Mouse (Mus musculus) C2C12 (cell line): Measurements from ENCODE around the gene S100a1. TPM values are rescaled to one million over a fixed set of nuclear protein-coding genes. Genes with fewer than 3 reads are reported as not detected.

Source experiments
- H3K27me3 ChIP-seq: one replicate; pipeline ENCODE4 v1.6.1; 2011; ENCODE audit not compliant: control insufficient read depth, insufficient read depth, insufficient read length
- H3K36me3 ChIP-seq: one replicate; pipeline ENCODE4 v1.6.1; 2011; ENCODE audit not compliant: control insufficient read depth, insufficient read depth
- H3K4me3 ChIP-seq: one replicate; pipeline ENCODE4 v1.5.1; 2011; ENCODE audit warnings: mild to moderate bottlenecking, control low read depth; ENCODE audit not compliant: poor library complexity, insufficient read depth, severe bottlenecking
- H3K79me2 ChIP-seq: one replicate; pipeline ENCODE4 v1.6.1; 2011; ENCODE audit not compliant: control insufficient read depth, insufficient read depth
- H3K79me3 ChIP-seq: one replicate; pipeline ENCODE4 v1.6.1; 2011; ENCODE audit warnings: low read depth, control low read depth
- H3ac ChIP-seq: one replicate; pipeline ENCODE3; 2011; ENCODE audit warnings: low read depth; ENCODE audit not compliant: control insufficient read depth, insufficient read length
- CEBPB ChIP-seq: IDR thresholded peaks from one replicate; pipeline ENCODE4 v1.6.1; 2011; ENCODE audit warnings: low read depth, mild to moderate bottlenecking, control low read depth, moderate library complexity
- CTCF ChIP-seq: IDR thresholded peaks from one replicate; pipeline ENCODE4 v1.5.1; 2011; ENCODE audit not compliant: control insufficient read depth, insufficient read depth, insufficient read length
- FOSL1 ChIP-seq: IDR thresholded peaks from one replicate; pipeline ENCODE4 v1.8.0; 2011; ENCODE audit warnings: mild to moderate bottlenecking, low read length; ENCODE audit not compliant: poor library complexity, insufficient read depth, severe bottlenecking
- MAX ChIP-seq: IDR thresholded peaks from one replicate; pipeline ENCODE4 v1.6.1; 2011; ENCODE audit warnings: mild to moderate bottlenecking, control low read depth
- MYOD1 ChIP-seq: IDR thresholded peaks from one replicate; pipeline ENCODE4 v1.6.1; 2011; ENCODE audit warnings: low read depth; ENCODE audit not compliant: control insufficient read depth, insufficient read length
- MYOG ChIP-seq: IDR thresholded peaks from one replicate; pipeline ENCODE4 v1.6.1; 2011; ENCODE audit not compliant: control insufficient read depth, insufficient read length; ENCODE audit errors: extremely low read depth
- USF1 ChIP-seq: IDR thresholded peaks from one replicate; pipeline ENCODE4 v1.6.1; 2011; ENCODE audit warnings: low read depth, mild to moderate bottlenecking, control low read depth, moderate library complexity
- polyA plus RNA-seq: library from polyadenylated mRNA; unstranded; fragments of >200 nt; fragmentation: generic; extraction: Trizol; gene quantifications from one replicate; pipeline ENCODE4 v1.2.1, GENCODE M21; 2012; ENCODE audit warnings: missing spikeins

The S100a1 gene
- polyA plus RNA-seq, 1 experiment, result 96.0 TPM

DNA sequence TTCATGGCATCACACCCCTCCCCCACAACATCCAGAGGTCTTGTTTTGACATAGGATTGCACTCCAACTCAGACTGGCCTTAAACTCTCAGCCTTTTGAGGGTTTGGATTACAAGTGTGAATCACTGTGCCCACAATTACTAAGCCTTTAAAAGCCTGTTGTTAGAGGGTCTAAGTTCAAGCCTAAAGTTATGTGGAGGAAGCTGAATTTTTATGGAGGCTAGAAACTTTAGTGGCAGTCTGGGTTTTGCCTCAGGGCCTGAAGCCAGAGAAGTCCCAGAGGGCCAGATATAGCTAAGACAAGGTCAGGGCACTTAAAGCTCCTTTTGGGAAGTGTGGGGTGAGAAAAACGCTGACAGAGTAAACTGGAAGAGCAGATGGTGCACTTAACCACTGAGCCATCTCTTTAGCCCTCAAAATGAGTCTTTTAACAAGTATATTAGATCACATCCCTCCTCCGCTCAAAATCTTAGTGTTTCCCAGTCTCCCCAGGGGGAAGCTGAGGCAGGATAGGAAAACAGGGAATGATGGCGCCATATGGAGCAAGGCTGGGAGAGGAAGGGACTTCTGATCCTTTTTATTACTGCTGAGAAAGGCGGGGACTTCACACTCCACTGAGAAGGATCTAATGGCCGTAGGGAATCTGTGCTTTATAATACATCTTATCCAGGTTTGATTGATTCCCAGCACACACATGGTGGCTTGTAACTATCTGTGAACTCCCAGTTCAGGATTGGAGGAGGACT, 35.7 kb upstream of the S100a1 start:
- TF ChIP-seq USF1, result no peak
- TF ChIP-seq FOSL1, result peak; percentile 65
- TF ChIP-seq CEBPB, result peak; percentile 67
- Histone ChIP-seq H3K4me3 (no peak overlapping the region), H3K27me3 (no peaks in the 10 kb centered on the region), H3K79me3 (no peaks in the 10 kb centered on the region), H3K36me3 (no peaks in the 10 kb centered on the region), H3K79me2 (no peaks in the 10 kb centered on the region), H3ac (no peak overlapping the region)

DNA sequence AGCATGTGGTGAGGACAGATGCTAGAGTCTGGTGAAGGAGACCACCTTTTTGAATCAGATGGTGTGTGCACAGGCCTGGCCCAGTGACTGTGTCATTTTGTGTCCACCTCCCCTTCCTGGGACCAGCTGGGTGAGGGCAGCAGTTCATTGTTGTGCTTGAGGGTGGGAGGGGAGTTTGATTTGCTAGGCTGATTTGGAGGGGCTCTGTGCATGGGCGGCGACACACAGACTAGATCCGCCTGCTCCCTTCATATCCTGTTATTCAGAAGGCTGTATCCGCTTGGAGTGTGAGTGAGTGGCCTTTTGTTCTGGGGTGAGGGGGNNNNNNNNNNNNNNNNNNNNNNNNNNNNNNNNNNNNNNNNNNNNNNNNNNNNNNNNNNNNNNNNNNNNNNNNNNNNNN, 26.7 kb upstream of the S100a1 start:
- H3K79me2 ChIP-seq, result no peaks in the 10 kb centered on the region
- H3ac ChIP-seq, result no peak overlapping the region
- H3K79me3 ChIP-seq, result no peaks in the 10 kb centered on the region
- no peak overlapping the region for H3K4me3 ChIP-seq
- no peaks in the 10 kb centered on the region for H3K36me3 ChIP-seq
- no peaks in the 10 kb centered on the region for H3K27me3 ChIP-seq
- TF ChIP-seq FOSL1, result no peak

DNA sequence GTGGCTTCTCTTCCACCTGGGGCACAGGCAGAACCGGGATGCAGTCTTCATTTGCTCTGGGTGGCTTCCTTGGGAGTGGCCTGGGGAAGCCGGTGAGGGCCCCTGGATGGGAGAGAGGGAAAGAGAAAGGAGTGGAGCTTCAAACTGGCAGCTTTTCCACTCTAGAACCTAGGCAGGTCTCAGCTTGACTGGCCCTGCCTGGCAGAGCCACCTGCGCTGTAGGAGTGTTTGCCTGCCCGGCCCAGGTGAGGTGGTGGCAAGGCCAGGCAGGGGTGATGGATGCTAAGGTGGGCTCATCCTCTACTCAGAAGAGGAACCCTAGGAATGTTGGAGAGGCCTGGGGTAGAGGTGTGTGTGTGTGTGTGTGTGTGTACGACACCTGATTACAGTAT, 23.7 kb upstream of the S100a1 start:
- H3K36me3 ChIP-seq, result no peaks in the 10 kb centered on the region
- TF ChIP-seq MYOD1, result no peak
- TF ChIP-seq CTCF, result no peak
- TF ChIP-seq MAX, result no peak
- H3ac ChIP-seq, result no peak overlapping the region
- no peaks in the 10 kb centered on the region for H3K27me3 ChIP-seq
- no peaks in the 10 kb centered on the region for H3K79me3 ChIP-seq
- no peak overlapping the region for H3K4me3 ChIP-seq
- H3K79me2 ChIP-seq, result no peaks in the 10 kb centered on the region

DNA sequence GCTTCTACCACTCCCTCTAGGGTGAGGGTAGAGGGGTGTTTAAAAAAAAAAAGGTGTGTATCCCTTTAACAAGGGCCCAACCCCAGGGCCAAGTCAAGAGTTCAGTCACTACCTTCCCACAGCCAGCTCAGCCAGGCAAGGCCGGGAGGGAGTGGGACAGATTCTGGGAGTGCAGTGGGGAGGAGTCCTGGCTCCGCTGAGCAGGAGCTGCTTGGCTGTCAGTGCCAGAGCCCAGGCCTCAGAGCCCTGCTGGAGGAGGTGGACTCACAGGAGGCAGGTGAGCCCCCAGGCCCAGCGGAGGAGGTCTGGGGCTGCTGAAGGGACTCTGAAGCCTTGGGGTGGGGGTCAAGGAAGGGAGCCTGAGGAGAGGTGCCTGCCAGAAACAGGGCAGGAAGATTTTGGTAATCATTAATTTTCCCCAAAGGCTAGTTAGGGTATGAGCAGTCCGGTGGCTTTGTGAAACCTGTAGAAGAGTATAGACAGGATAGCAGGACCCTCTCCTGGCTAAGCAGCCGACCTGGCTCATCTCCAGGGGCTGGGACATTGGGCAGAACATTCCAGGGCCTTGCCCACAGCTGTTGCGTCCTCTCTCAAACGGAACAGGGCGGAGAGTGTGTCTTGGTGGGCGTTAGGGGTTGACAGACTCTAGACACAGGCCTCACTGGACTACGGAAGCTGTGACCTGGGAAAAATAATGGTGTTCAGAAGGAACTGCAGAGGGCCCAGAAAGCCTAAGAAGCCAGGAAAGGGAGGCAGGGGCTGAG, 23.1 kb upstream of the S100a1 start, which contains the start of gene S100a16:
S100a16 (plus strand) TSS at position 114 of the 764 bp plus-strand sequence.
- TF ChIP-seq CTCF (no peak), MYOD1 (no peak), MAX (no peak), FOSL1 (no peak), MYOG (no peak), USF1 (no peak), CEBPB (no peak)
- Histone ChIP-seq H3K27me3 (no peaks in the 10 kb centered on the region), H3K79me2 (no peaks in the 10 kb centered on the region)

DNA sequence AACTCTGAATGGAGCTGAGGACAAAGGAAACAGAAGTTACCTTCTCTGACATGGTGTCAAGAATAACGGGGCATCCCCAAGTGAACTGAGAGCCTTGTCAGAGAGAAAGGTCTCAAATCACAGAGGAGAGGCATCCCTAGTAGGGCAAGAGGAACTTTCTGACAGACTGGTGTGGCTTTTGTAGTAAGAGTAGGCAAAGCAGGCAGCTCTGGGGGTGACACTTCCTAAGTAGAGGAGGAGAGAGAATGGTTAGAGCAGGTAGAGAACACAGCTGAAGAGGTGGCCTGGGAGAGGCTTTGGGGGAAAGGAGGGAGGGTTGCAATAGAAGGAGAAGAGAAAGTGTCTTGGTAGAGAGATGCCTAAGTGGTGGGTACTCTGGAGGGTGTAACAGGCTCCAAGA, 21.3 kb upstream of the S100a1 start:
- Histone ChIP-seq H3ac (no peak overlapping the region), H3K79me2 (no peaks in the 10 kb centered on the region), H3K36me3 (no peaks in the 10 kb centered on the region), H3K27me3 (no peaks in the 10 kb centered on the region), H3K4me3 (no peak overlapping the region), H3K79me3 (no peaks in the 10 kb centered on the region)
- TF ChIP-seq MAX (no peak), CEBPB (no peak), MYOD1 (no peak), MYOG (no peak), FOSL1 (no peak), CTCF (no peak), USF1 (no peak)

More for the DNA sequence above, 23.1 kb upstream of the S100a1 start, which contains the start of gene S100a16:
- Histone ChIP-seq H3K79me3 (no peaks in the 10 kb centered on the region), H3ac (peak within 1 kb of the TSS; percentile 33), H3K4me3 (no peak within 1 kb of the TSS), H3K36me3 (no peaks in the 10 kb centered on the region)

DNA sequence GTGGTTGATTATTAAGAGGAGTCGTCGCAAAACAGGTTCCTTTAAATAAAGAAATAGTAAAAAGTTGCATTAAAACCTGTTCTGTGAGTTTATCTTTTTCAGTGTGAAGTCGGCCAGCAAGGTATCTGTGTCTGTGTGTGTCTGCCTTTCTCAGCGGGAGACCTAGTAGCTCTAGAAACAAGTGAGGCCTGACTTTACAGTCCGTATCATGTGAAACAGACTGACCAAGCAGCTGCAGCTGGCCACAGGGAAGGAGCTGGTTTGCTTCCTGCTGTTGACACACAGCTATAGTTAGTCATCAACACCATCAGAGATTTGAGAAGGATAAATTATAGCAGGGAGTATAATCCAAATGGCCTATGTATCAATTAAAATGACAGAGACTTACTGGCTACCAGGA, 17.5 kb upstream of the S100a1 start:
- Histone ChIP-seq H3K36me3 (no peaks in the 10 kb centered on the region), H3K4me3 (no peak overlapping the region), H3ac (no peak overlapping the region), H3K79me3 (no peaks in the 10 kb centered on the region), H3K27me3 (no peaks in the 10 kb centered on the region), H3K79me2 (no peaks in the 10 kb centered on the region)
- TF ChIP-seq MYOD1, result peak; percentile 12
- no peak for TF ChIP-seq FOSL1
